Mouse (Mus musculus) liver, embryonic 12.5 days (tissue): ENCODE data around the gene Cyp2w1. TPM values are rescaled to one million over a fixed set of nuclear protein-coding genes. Genes with fewer than 3 reads are reported as not detected.
"Not testable (repeated sequence)": the region's sequence is repeated elsewhere in the genome, so short reads cannot be mapped to it uniquely, and the experiment has no call there.

Source experiments
- ATAC-seq: fragments of 200-750 bp; cut with Nextera tagmentation; 2 replicates; pipeline ENCODE4 v1.8.0; 2017; ENCODE audit warnings: moderate number of reproducible peaks, mild to moderate bottlenecking, moderate library complexity
- H3K27ac ChIP-seq: fragments of 300-500 bp; sonication (generic); 2 replicates; pipeline ENCODE4 v1.5.1; 2016; ENCODE audit warnings: mild to moderate bottlenecking
- H3K27me3 ChIP-seq: fragments of 300-500 bp; sonication (generic); replicated peaks from 2 replicates; pipeline ENCODE4 v1.6.1; 2016; ENCODE audit warnings: mild to moderate bottlenecking, moderate library complexity
- H3K36me3 ChIP-seq: fragments of 300-500 bp; sonication (generic); 2 replicates; pipeline ENCODE4 v1.6.1; 2016; ENCODE audit warnings: mild to moderate bottlenecking, moderate library complexity
- H3K4me1 ChIP-seq: fragments of 300-500 bp; sonication (generic); 2 replicates; pipeline ENCODE4 v1.6.1; 2016
- H3K4me2 ChIP-seq: fragments of 300-500 bp; sonication (generic); 2 replicates; pipeline ENCODE4 v1.6.1; 2016; ENCODE audit warnings: mild to moderate bottlenecking, moderate library complexity
- H3K4me3 ChIP-seq: fragments of 300-500 bp; sonication (generic); 2 replicates; pipeline ENCODE4 v1.5.1; 2016; ENCODE audit warnings: mild to moderate bottlenecking, moderate library complexity
- H3K9ac ChIP-seq: fragments of 300-500 bp; sonication (generic); 2 replicates; pipeline ENCODE4 v1.6.1; 2016; ENCODE audit warnings: mild to moderate bottlenecking, moderate library complexity
- H3K9me3 ChIP-seq: fragments of 300-500 bp; sonication (generic); replicated peaks from 2 replicates; pipeline ENCODE4 v1.6.1; 2016; ENCODE audit warnings: mild to moderate bottlenecking, moderate library complexity
- WGBS: fragments of 180-500 bp; shearing (Covaris S2); methylation state at CpG from one replicate; pipeline ENCODE4 v1.1.7; 2016; ENCODE audit not compliant: insufficient replicate concordance; 5-methylcytosine and 5-hydroxymethylcytosine counted together
- polyA plus RNA-seq: library from polyadenylated mRNA; unstranded; fragments of >200 nt; fragmentation: Nextera tagmentation; extraction: Ambion mirVana; gene quantifications from 2 replicates; pipeline ENCODE4 v1.2.1, GENCODE M21; 2016

Gene Cyp2w1
- polyA plus RNA-seq, 1 experiment from 2014 or later: not detected

GRCm38 (mm10) chr5:139389676-139390061, 37.3 kb downstream of the Cyp2w1 start:
- H3K4me2 ChIP-seq: peak overlapping the region; percentile 91

GRCm38 (mm10) chr5:139390324-139391119, 38.1 kb downstream of the Cyp2w1 start:
- 39% methylated on average over 5 of the region's 5 CpGs for WGBS
- Histone ChIP-seq H3K4me1 (peaks cover 97% of the 10 kb centered on the region), H3K4me2 (peak overlapping the region; percentile 91), H3K36me3 (peaks cover 72% of the 10 kb centered on the region), H3K27ac (peak overlapping the region; percentile 100), H3K4me3 (peak overlapping the region; percentile 73), H3K9ac (peak overlapping the region; percentile 93)
- ATAC-seq: peak; percentile 30
- H3K9me3 ChIP-seq, H3K27me3 ChIP-seq: not testable (repeated sequence)

More at GRCm38 (mm10) chr5:139389676-139390061, 37.3 kb downstream of the Cyp2w1 start:
- WGBS: 7% methylated on average over 6 of the region's 6 CpGs
- H3K4me1 ChIP-seq: peaks cover 97% of the 10 kb centered on the region
- peak; percentile 87 for ATAC-seq
- peak overlapping the region; percentile 100 for H3K27ac ChIP-seq
- H3K27me3 ChIP-seq: no peaks in the 10 kb centered on the region
- H3K9ac ChIP-seq: peak overlapping the region; percentile 93
- peak overlapping the region; percentile 73 for H3K4me3 ChIP-seq
- peaks cover 72% of the 10 kb centered on the region for H3K36me3 ChIP-seq
- H3K9me3 ChIP-seq: no peaks in the 10 kb centered on the region

GRCm38 (mm10) chr5:139391309-139391990, 39.0 kb downstream of the Cyp2w1 start:
- H3K27me3 ChIP-seq: no peaks in the 10 kb centered on the region
- H3K36me3 ChIP-seq: peaks cover 72% of the 10 kb centered on the region
- peaks cover 91% of the 10 kb centered on the region for H3K4me1 ChIP-seq
- H3K9me3 ChIP-seq: no peaks in the 10 kb centered on the region
- WGBS: 82% methylated on average over 11 of the region's 11 CpGs
- peak overlapping the region; percentile 73 for H3K4me3 ChIP-seq
- ATAC-seq: no peak
- peak overlapping the region; percentile 91 for H3K4me2 ChIP-seq
- H3K9ac ChIP-seq: peak overlapping the region; percentile 93
- peak overlapping the region; percentile 100 for H3K27ac ChIP-seq

GRCm38 (mm10) chr5:139392219-139393196, 40.1 kb downstream of the Cyp2w1 start:
- WGBS: 91% methylated on average over 37 of the region's 37 CpGs
- Histone ChIP-seq H3K4me3 (peak overlapping the region; percentile 73), H3K4me1 (peaks cover 91% of the 10 kb centered on the region), H3K9me3 (no peaks in the 10 kb centered on the region), H3K36me3 (peaks cover 67% of the 10 kb centered on the region), H3K4me2 (peak overlapping the region; percentile 91), H3K27ac (peak overlapping the region; percentile 100), H3K27me3 (no peaks in the 10 kb centered on the region), H3K9ac (peak overlapping the region; percentile 93)
- ATAC-seq: no peak

- H3K9ac ChIP-seq: peak overlapping the region; percentile 32
- no peak overlapping the region for H3K4me3 ChIP-seq
- H3K9me3 ChIP-seq: no peaks in the 10 kb centered on the region
- peaks cover 63% of the 10 kb centered on the region for H3K36me3 ChIP-seq
- H3K27me3 ChIP-seq: no peaks in the 10 kb centered on the region
- peak overlapping the region; percentile 100 for H3K27ac ChIP-seq
- no peak for ATAC-seq
- peaks cover 91% of the 10 kb centered on the region for H3K4me1 ChIP-seq
- WGBS: 94% methylated on average over 16 of the region's 16 CpGs
- H3K4me2 ChIP-seq: peak overlapping the region; percentile 91
Observed at GRCm38 (mm10) chr5:139393197-139393588, 40.8 kb downstream of the Cyp2w1 start.

GRCm38 (mm10) chr5:139394399-139394798, 42.0 kb downstream of the Cyp2w1 start:
- WGBS: 26% methylated on average over 7 of the region's 7 CpGs
- Histone ChIP-seq H3K27me3 (no peaks in the 10 kb centered on the region), H3K4me2 (peak overlapping the region; percentile 48), H3K4me3 (peak overlapping the region; percentile 13; the same call in 1 of the 2 replicates), H3K36me3 (peaks cover 58% of the 10 kb centered on the region), H3K9me3 (no peaks in the 10 kb centered on the region), H3K4me1 (peaks cover 88% of the 10 kb centered on the region), H3K27ac (peak overlapping the region; percentile 100), H3K9ac (peak overlapping the region; percentile 52)
- ATAC-seq: peak; percentile 63

GRCm38 (mm10) chr5:139395528-139395927, 43.1 kb downstream of the Cyp2w1 start:
- Histone ChIP-seq H3K4me1 (peaks cover 80% of the 10 kb centered on the region), H3K9ac (no peak overlapping the region), H3K27ac (peak overlapping the region; percentile 100; the same call in 1 of the 2 replicates), H3K4me2 (no peak overlapping the region), H3K36me3 (peaks cover 58% of the 10 kb centered on the region), H3K27me3 (no peaks in the 10 kb centered on the region), H3K4me3 (no peak overlapping the region), H3K9me3 (no peaks in the 10 kb centered on the region)
- WGBS: 87% methylated on average over 4 of the region's 4 CpGs
- no peak for ATAC-seq

GRCm38 (mm10) chr5:139397359-139397916, 45.0 kb downstream of the Cyp2w1 start:
- ATAC-seq: no peak
- peaks cover 61% of the 10 kb centered on the region for H3K4me1 ChIP-seq
- peak overlapping the region; percentile 76 for H3K27ac ChIP-seq
- peak overlapping the region; percentile 51; the same call in 1 of the 2 replicates for H3K9ac ChIP-seq
- no peak overlapping the region for H3K4me2 ChIP-seq
- no peaks in the 10 kb centered on the region for H3K27me3 ChIP-seq
- peaks cover 41% of the 10 kb centered on the region for H3K36me3 ChIP-seq
- no peaks in the 10 kb centered on the region for H3K9me3 ChIP-seq
- 78% methylated on average over 4 of the region's 4 CpGs for WGBS
- H3K4me3 ChIP-seq: no peak overlapping the region

GRCm38 (mm10) chr5:139397959-139398753, 45.7 kb downstream of the Cyp2w1 start:
- Histone ChIP-seq H3K9me3 (no peaks in the 10 kb centered on the region), H3K9ac (peak overlapping the region; percentile 51), H3K36me3 (peaks cover 34% of the 10 kb centered on the region), H3K27ac (peak overlapping the region; percentile 76), H3K4me3 (no peak overlapping the region), H3K4me2 (peak overlapping the region; percentile 20; the same call in 1 of the 2 replicates), H3K27me3 (no peaks in the 10 kb centered on the region), H3K4me1 (peaks cover 54% of the 10 kb centered on the region)
- WGBS: 25% methylated on average over 5 of the region's 5 CpGs
- ATAC-seq: peak; percentile 73

GRCm38 (mm10) chr5:139398786-139399185, 46.4 kb downstream of the Cyp2w1 start:
- no peak overlapping the region for H3K27ac ChIP-seq
- no peak for ATAC-seq
- no peak overlapping the region; the same call in 1 of the 2 replicates for H3K9ac ChIP-seq
- no peak overlapping the region for H3K4me2 ChIP-seq
- WGBS: 75% methylated on average over 5 of the region's 5 CpGs
- no peaks in the 10 kb centered on the region for H3K9me3 ChIP-seq
- peaks cover 54% of the 10 kb centered on the region for H3K4me1 ChIP-seq
- peaks cover 28% of the 10 kb centered on the region for H3K36me3 ChIP-seq
- no peaks in the 10 kb centered on the region for H3K27me3 ChIP-seq
- no peak overlapping the region for H3K4me3 ChIP-seq
